Mouse (Mus musculus) adrenal gland, adult 2 months (tissue): Measurements from ENCODE around the gene Bsg. TPM values are rescaled to one million over a fixed set of nuclear protein-coding genes. Genes with fewer than 3 reads are reported as not detected.
A peak's percentile ranks its signal among the peaks of the same experiment; 100 is the strongest.

ENCODE experiments used
- DNase-seq: peaks from one replicate; pipeline ENCODE4 v3.0.0; 2021
- long read RNA-seq: library from polyadenylated mRNA; stranded (forward); transcript quantifications from one replicate; pipeline ENCODE4 v2.0.0, GENCODE M21; 2021
- polyA plus RNA-seq: library from polyadenylated mRNA; depleted of rRNA; stranded (reverse); fragments of >200 nt; gene quantifications from 2 replicates; pipeline ENCODE4 v1.2.3, GENCODE M21; 2012; rRNA removed
- total RNA-seq, 2 experiments: library from RNA; stranded (reverse); gene quantifications; 2 replicates each; pipeline ENCODE4 v1.2.3; 2021

Gene Bsg
- 100 to 1,000 TPM; 588 to 674 TPM for total RNA-seq
- polyA plus RNA-seq = 314 and 321 TPM in 2 replicates
- long read RNA-seq, transcript Bsg-201 (8 exons, 1,526 nt) = minor isoform, 18 of 868 reads
- long read RNA-seq, transcript Bsg-205 (7 exons, 1,261 nt) = major isoform, 765 of 868 reads
- long read RNA-seq, partial matches to known transcripts = 11 of 868 reads
- long read RNA-seq, other reads (novel, unspliced or antisense) = 71 of 868 reads

DNA sequence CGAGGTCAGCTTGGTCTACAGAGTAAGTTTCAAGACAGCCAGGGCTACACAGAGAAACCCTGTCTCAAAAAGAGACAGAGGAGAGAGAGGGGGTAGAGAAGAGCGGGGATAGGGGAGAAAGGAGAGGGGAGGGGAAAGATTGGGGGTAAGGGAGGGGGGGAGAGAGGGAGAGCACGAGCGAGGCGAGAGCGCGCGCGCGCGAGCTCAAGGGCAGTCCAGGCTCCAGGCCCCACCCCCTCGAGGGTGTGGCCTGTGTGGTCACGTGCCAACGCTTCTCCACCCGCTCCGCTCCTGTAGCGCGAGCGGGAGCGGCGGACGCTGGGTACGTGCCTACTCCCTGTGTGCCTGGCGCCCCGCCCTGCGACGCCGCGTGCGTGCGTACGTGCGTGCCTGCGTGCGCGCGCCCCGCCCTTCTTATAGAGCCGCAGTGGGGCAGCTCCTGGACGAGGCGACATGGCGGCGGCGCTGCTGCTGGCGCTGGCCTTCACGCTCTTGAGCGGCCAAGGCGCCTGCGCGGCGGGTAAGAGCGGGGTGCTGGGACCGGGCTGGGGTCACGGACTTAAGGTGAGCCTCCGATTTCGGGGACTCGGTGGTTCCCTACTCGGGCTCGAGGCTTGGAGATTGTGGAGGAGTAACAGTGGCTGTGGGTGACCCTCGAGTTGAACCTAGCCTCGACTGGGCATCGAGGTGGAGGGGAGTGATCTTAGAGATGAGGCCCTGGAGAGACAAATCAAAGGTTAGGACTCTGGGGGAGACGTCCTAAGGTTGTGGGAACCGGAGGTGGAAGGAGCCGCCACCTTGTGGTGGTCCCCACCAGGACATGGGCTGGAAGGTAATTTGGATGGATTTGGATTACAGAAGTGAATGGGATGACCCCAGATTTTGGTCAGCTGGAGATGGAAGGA, at the start of gene Bsg:
Bsg (plus strand) TSS at position 427 of the 905 bp plus-strand sequence.
- peak; percentile 99 for DNase-seq

DNA sequence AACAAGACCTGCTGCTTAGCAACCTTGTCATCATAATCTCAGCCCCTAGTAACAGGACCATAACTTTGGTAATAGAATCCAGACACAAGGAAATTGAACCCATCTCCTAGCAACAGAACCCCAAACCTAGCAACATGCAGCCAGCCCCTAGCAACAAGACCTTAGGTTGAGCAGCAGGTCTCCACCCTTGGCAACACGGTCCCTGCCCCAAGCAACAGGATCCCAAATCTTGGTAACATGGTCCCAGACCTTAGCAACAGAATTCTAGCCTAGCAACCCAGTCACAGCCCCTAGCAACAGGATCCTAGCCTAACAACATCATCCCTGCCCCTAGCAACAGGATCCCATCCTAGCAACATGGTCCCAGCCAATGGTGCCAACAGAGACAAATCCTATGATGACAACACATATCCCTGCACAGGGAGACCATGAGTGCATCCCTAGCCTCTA, 49.3 kb upstream of the Bsg start:
- no peak for DNase-seq

DNA sequence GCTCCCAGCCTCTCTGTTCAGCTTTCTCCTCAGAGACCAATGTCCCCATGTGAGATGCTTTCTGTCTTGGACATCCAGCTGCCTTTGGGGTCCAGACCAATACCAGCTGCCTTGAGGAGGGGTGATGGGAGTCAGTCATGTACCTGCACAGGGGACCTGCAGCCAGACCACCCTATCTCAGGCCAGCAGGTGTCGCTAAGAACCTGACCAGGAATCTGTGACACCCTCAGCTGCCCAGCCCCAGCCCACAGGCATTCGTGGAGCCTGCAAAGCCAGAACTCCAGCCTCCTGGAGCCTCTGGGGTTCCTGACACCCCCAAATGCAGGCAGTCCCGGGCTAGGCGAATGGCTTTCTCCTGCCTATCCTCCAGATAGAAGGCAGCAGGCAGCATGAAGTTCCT, 45.5 kb upstream of the Bsg start:
- DNase-seq = no peak

DNA sequence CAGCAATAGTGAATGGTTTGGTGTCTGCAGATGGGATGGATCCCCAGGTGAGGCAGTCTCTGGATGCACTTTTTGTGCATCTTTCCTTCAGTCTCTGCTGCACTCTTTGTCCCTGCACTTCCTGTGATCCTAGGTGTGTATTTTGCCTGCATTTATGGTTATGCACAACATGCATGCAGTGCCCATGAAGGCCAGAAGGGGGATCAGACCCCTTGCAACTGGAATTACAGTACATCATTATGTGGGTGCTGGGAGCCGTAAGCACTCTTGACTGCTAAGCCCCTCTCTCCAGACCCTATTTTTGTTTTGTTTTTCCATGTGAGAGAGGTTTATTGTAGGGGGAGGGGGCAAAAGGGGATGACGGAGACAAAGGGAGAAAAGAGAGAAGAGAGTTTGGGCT, 44.0 kb upstream of the Bsg start:
- DNase-seq = no peak

DNA sequence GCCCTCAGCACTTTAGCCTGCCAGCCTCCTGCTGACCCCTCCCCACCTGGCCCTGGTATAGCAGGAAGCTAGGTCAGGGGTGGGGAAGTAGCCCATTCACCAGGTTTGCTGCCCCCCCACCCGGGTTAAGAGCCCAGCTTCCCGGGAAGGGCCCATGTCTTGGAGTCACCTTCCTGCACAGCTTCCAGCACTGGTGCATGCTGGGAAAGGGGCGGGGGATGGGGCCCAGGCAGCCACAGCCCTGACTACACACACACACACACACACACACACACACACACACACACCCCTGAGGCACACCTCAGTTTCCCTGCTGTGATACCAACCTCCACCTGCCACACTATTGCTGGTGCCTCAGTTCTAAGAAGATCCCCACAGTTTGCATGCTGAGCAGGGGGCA, 42.4 kb upstream of the Bsg start:
- DNase-seq = no peak

DNA sequence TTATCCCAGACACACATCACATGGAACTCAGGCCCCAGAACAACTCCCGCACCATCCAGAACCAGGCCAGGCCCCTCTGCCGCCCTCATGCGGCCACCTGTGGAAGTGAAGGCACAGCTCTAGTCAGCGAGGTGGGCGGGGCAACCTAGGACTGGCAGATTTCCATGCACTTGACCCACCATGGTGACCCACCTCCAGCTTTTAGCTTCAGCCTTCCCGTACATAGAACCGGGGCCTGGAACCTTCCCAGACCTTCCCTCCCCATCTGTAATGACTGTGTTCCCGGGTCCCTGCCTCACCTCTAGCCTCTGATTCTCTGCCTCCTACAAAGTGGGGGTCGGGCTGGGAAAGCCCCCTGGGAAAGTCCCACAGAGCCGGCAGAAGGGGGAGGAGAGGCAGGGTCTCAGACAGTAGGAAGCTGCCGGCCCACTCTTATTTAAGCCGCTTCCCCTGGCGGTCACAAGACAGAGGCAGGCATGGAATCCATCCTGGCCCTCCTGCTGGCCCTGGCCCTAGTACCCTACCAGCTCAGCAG, 40.1 kb upstream of the Bsg start, which contains the start of gene Madcam1:
Madcam1 (plus strand) TSS at position 429 of the 535 bp plus-strand sequence.
- peak; percentile 64 for DNase-seq

DNA sequence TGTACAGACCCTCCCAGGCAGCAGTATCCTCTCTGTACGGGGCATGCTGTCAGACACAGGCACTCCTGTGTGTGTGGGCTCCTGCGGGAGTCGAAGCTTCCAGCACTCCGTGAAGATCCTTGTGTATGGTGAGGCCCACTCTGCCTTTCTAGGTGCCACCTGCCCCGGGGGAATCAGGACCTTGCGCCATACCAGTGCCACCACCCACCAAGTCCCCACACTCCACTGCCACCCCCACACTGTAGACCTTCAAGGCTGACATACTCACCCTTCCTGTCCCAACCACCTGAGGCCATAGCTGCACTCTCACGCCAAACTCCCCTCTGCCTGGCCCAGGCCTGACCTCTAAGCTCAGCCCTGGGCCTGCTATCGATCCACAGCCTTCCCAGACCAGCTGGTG, 39.2 kb upstream of the Bsg start:
- DNase-seq = no peak

DNA sequence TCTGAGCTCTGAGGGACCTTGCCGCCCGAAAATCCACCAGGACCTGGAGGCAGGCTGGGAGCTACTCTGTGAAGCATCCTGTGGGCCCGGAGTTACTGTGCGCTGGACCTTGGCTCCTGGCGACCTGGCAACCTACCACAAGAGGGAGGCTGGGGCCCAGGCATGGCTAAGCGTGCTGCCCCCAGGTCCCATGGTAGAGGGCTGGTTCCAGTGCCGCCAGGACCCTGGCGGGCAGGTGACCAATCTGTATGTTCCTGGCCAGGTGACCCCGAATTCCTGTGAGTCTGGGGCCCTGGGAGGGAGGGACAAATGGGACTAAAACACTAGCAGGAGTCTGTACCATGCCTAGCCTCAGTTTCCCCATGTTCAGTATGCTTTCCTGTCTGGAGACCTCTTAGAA, 37.8 kb upstream of the Bsg start:
- DNase-seq = no peak

DNA sequence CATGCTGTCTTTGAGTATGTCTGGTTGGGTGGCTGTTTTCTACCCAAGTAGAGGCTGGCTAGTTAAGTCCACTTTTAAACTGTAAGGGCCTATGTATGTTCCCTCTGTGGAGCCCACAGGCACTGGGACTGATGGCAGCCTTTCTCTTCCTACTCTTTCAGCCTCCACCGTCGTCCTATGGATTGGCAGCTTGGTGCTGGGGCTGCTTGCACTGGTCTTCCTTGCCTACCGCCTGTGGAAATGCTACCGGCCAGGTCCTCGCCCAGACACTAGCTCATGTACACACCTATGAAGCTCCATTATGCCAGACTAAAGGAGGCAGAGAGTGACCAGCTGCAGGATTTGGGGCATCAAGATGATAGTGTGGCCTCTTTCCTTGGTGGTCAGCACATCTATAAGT, 36.2 kb upstream of the Bsg start:
- no peak for DNase-seq

DNA sequence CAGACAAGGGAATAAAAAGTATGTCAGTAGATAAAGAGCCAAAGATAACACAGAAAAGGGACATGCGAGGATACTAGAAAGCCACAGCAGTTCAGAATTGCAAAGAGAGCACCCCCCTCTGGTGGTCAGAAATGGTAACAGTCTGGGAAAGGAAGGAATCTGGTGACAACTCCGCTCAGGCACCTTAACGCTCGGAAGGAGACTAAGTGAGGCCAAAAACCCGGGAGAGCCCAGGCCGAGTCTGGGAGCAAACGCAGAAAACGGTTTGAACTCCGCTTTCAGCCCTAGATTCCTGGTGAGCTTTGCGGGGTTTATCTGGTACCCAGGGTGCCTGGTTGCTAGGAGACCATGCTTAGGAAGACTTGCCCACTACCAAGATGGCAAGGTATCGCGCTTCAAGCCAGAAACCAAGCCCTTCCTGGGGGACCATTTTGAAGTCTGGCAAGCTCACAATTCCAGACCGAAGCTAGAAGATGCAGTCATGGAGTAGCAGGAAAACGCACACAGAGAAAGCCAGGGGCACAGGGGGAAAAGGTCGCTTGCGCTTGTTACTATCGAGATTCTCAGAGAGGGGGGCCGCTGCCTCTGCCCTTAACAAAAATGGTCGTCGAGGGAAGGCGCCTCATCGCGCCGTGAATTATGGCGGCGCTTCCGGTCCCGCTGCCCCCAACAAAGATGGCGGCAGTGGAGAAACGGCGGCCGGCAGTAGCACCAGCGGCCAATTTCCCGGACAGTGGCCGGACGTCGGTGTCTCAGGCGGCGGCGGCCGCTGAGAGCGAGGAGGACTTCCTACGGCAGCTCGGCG, 35.3 kb upstream of the Bsg start, which contains the start of gene Tpgs1:
Tpgs1 (plus strand) TSS at position 599 of the 805 bp plus-strand sequence.
- peak; percentile 91 for DNase-seq

DNA sequence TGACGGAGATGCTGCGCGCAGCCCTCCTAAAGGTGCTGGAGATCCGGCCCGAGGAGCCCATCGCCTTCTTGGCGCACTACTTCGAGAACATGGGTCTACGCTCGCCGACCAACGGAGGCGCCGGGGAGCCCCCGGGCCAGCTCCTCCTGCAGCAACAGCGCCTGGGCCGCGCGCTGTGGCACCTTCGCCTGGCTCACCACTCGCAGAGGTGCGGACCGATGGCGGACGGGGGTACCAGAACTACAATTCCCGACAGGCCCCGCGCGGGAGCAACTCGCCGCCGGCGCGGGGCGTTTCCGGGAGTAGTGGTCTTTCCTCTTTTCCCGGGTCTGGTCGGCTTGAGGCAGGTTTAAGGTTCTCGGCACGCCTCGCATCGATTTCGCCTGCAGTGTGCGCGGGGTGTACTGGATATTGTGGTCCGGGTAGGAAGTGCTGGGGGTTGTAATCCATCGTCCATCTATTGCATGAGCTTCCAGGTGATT, 34.7 kb upstream of the Bsg start:
- DNase-seq = peak; percentile 79

DNA sequence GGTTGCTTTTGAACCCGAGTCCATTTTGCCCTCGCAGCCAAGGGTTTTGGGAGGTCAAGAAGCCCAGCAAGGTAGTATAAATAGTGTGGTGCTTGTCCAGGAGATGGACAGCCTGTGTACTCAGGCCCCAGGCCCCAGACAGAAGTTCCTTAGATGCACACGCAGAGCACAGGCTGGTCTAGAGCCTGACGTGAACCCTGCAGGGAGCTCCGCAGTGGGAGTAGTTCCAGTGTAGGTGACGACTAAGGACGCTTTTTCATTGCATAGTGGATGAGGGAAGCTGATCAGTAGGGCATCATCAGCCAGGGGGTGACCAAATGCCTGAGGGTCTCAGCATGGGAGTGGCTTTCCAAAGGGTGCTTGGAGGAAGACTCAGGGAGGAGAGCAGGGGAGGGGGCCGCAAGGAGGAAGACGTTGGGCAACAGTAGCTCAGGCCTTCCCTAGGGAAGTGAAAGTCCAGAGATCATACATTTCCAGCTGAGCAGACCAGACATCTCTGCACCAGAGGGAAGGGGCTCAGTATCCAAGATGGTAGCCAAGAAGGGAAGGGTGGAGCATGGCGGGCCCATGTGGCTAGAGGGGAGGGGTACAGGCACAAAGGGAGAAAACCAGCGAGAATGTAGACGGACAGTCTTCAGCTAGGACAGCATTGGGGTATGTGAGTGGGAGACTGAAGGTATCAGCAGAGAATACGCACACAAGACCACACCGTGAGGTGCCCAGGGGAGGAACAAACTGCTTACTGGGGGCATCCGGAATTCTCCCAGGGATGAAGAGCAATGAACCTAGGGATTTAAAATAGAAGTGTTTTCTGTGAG, 34.0 kb upstream of the Bsg start:
- no peak for DNase-seq

DNA sequence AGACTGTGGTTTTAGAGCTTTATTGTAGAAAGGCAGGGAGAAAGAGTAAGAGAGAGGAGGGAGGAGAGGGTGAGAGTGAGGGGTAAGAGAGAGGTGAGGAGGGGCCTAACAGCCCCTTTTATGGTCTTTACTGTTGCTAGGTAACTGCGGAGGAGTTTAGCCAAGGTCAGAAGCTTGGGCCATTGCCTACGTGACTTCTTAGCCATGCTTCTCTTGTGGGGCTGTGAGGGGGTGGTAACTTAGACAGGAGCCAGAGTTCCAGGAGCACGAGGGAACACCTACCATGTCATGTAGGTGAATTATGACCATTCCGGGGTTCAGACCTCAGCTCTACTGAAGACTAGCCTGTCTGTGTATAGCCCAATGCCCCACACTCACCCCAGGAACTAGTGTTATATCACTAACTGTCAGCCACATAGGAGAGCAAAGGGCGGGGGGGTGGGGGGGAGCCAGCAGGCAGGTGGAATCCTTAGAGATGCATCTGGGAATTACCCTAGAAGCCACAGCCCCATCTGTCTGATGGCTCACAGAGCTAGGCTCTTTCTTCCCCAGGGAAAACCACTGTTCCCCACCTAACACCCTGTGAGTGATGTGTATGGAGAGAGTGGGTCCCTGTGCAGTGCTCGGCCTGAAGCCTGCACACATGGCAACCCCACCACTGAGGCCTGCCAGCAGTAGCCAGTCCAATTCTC, 32.7 kb upstream of the Bsg start:
- no peak for DNase-seq

DNA sequence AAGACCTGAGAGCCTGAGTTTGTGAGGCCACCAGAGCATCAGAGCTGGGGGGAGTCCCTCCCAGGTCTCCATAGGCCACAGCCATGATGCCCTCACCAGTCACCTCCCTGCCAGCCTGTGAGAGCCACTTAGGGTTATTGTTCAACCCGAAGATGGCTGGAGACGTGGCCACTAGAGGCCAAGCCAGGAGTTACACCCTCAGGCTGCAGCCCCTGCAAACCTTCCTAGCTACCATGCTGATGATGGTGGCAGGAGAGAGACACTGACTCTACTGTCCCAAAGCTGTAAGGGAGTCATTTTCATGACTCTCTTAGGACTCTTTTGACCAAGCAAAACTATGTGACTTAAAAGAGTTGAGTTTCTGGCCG, 32.2 kb upstream of the Bsg start:
- no peak for DNase-seq

DNA sequence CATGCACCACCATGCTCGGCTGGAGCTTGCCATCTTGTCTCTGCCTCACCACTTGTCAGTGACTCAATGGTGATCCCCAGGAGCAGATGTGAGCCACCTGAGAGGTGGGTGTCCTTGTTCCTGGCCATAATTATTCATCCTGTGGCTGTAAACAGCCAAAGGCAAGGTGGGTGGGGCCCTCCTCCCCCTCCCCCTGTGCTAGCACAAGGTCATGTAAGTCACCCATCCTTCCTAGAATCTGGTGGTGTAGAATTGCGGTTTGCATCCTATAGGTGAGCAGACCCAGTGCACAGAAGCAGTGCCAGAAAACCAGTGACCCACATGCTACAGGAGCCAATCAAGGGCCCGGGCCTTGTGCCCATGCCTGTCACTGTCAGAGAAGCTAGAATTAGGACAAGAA, 31.2 kb upstream of the Bsg start:
- no peak for DNase-seq

DNA sequence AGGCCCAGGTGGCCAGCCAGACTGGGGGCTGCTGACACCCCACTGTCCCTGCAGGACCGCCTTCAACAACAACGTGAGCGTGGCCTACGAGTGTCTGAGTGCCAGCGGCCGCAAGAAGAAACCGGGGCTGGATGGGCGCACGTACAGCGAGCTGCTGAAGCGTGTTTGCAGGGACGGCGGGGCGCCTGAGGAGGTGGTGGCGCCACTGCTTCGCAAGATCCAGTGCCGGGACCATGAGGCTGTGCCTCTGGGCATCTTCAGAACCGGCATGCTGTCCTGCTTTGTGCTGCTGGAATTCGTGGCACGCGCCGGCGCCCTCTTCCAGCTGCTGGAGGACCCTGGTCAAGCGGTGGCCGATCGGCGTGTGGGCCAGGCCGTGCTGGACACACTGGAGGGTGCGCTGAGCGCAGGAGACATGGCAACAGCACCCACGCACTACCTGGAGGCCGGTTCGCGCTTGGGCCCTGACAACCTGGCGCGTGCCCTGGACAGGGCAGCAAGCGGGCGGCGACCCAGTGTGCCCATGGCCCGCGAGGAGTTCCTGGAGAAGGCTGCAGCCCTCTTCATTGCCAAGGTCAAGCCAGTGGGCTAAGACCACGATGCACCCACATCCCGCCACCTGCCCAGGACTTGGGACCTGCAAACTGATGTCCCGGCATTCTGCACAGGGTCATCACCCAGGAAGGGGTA, 28.8 kb upstream of the Bsg start:
- no peak for DNase-seq

DNA sequence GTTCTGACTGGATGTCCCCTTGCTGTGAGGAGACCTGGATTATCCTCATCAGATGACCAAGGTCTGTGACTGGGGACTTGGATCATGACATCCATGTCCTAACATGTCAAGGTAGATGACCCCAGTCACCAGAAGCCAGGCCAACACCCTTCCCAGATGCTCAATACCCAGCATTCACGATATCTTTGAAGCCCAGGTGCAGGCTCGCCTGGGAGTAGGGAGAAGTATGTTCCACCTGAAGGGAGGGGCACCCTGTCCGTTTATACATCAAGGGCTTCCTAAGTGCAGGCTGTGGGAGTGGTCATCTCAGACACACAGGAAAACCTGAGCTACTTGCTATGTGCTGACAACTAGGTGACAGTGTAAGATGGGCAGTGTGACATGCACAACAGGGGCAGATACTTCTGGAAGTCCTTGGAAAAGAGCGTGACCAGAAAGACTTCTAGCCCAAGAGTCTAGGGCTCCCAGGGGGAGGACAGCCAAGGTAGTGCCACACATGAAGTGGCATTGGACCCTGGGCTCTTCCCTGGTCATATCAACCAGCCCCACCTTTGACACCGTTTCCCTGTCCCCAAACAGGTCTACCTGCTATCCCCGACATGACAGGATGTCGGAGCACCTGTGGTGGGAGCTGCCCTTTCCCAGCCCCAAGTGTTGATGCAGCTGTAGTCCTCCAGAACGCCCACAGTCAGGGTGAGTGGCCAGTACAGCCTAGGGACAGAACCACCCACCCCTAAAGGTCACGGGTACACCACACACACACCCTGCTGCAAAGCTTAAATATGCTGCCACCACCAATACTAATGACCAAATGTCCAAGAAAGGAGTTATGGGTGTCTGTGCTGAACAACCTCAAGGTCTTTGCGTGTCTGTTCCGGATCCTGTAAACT, 23.4 kb upstream of the Bsg start:
- no peak for DNase-seq

DNA sequence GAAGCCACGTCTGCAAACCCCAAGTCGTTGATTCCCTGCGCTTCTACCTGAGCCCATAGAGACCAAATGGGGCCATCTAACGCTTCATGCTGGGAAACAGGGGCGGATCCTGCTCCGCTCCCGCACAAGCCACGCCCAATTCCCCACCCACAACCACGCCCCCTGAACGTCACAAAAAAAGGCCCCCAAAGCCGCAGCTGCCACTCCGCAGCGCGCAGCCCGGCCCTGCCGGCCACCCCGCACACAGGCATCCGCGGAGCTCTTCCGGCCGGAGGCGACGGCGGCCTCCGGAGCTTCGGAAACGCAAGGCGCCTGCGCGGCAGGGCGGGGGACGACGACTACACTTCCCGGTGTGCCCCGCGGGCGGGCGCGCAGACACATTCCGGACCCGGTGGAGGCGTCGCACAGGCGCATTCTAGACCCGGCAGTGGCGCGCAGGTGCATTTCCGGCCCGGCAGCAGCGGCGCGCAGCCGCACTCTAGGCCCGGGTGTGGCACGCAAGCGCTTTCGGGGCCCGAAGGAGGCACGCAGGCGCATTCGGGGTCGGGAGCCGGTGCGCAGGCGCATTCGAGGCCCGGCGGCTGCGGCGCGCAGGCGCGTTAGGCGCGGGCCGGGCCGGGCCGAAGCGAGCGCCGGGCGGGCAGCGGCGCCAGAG, 22.6 kb upstream of the Bsg start, which contains the start of gene Cdc34:
Cdc34 (plus strand) TSS at position 605 of the 655 bp plus-strand sequence.
- DNase-seq = peak; percentile 100
